Comparison of ENCODE assay signal across 25 mouse cellular contexts in genomic region chr2:105391414-105391784, GRCm38 (mm10).
"Had no signal": no experiment of that assay in that cellular context is flagged by ENCODE, and none has a peak within 500 bp of the region (broad histone marks: within the 10 kb centered on the region; RNA-seq: fewer than 3 reads in every experiment).

No protein-coding gene starts in this region.

- H3K4me1 ChIP-seq: hindbrain, embryonic 15.5 days; limb, embryonic 10.5 days; limb, embryonic 12.5 days had no signal

- H3K36me3 ChIP-seq: hindbrain, embryonic 15.5 days had no signal

- ATAC-seq: intestine, embryonic 16.5 days had no signal

- H3K4me3 ChIP-seq: heart, embryonic 10.5 days; heart, embryonic 13.5 days; heart, embryonic 15.5 days; hindbrain, embryonic 13.5 days; hindbrain, embryonic 15.5 days; kidney, embryonic 15.5 days; layer of hippocampus, adult 2 months; left cerebral cortex, adult 2 months; limb, embryonic 10.5 days; limb, embryonic 12.5 days had no signal

- H3K9me3 ChIP-seq: heart, embryonic 10.5 days; heart, embryonic 13.5 days; heart, embryonic 15.5 days; hindbrain, embryonic 13.5 days; hindbrain, embryonic 15.5 days; kidney, embryonic 15.5 days; limb, embryonic 10.5 days; limb, embryonic 12.5 days had no signal

- H3K9ac ChIP-seq: forebrain, postnatal 0 days; heart, embryonic 13.5 days; heart, embryonic 15.5 days; hindbrain, embryonic 13.5 days; hindbrain, embryonic 15.5 days; kidney, embryonic 15.5 days; limb, embryonic 12.5 days had no signal

- H3K27me3 ChIP-seq: heart, embryonic 13.5 days; heart, embryonic 15.5 days; hindbrain, embryonic 13.5 days; hindbrain, embryonic 15.5 days; kidney, embryonic 15.5 days; limb, embryonic 12.5 days had no signal

- DNase-seq: forebrain, postnatal 0 days; gastrocnemius, postnatal 14 days; gastrocnemius, postnatal 36 days; heart, adult 18-20 months; heart, postnatal 14 days; heart, postnatal 36 days; kidney, adult 11 months; kidney, adult 2 months; kidney, adult 9 months; kidney, postnatal 14 days; kidney, postnatal 36 days; liver had no signal

- H3K4me2 ChIP-seq: heart, embryonic 13.5 days; heart, embryonic 15.5 days; hindbrain, embryonic 13.5 days; hindbrain, embryonic 15.5 days; kidney, embryonic 15.5 days; limb, embryonic 12.5 days had no signal

- H3K27ac ChIP-seq: heart, embryonic 10.5 days; heart, embryonic 13.5 days; heart, embryonic 15.5 days; hindbrain, embryonic 13.5 days; hindbrain, embryonic 15.5 days; hindbrain, postnatal 0 days; kidney, embryonic 15.5 days; kidney, postnatal 0 days; layer of hippocampus, adult 2 months; left cerebral cortex, adult 2 months; limb, embryonic 10.5 days; limb, embryonic 12.5 days had no signal
